Mouse (Mus musculus): ENCODE results near the gene 1700067P10Rik.

The 1700067P10Rik gene

GRCm38 (mm10) chr17:48096321-48096720 is 7.2 kb downstream of the 1700067P10Rik start:
- no peak for DNase-seq (ENCODE audit: low spot score)

- DNase-seq (ENCODE audit: low spot score) = no peak
These were observed 8.1 kb downstream of the 1700067P10Rik start for GRCm38 (mm10) chr17:48097011-48097742.

- no peak for DNase-seq (ENCODE audit: low spot score)
These were observed 8.8 kb downstream of the 1700067P10Rik start for GRCm38 (mm10) chr17:48097743-48098527.

- no peak for DNase-seq (ENCODE audit: low spot score)
These were observed 9.4 kb downstream of the 1700067P10Rik start for GRCm38 (mm10) chr17:48098528-48098890.

GRCm38 (mm10) chr17:48099312-48099711 is 10.2 kb downstream of the 1700067P10Rik start:
- no peak for DNase-seq (ENCODE audit: low spot score)

- DNase-seq (ENCODE audit: low spot score) = peak; percentile 35
These were observed 11.6 kb downstream of the 1700067P10Rik start for GRCm38 (mm10) chr17:48100441-48101417.

- DNase-seq (ENCODE audit: low spot score) = no peak
These were observed 18.2 kb downstream of the 1700067P10Rik start for GRCm38 (mm10) chr17:48107333-48107732.

GRCm38 (mm10) chr17:48107862-48108261 is 18.7 kb downstream of the 1700067P10Rik start:
- DNase-seq (ENCODE audit: low spot score) = no peak

GRCm38 (mm10) chr17:48108520-48108919 is 19.4 kb downstream of the 1700067P10Rik start:
- DNase-seq (ENCODE audit: low spot score) = no peak

GRCm38 (mm10) chr17:48110547-48111287 is 21.6 kb downstream of the 1700067P10Rik start:
- DNase-seq (ENCODE audit: low spot score) = no peak

GRCm38 (mm10) chr17:48118570-48118969 is 29.5 kb downstream of the 1700067P10Rik start:
- no peak for DNase-seq (ENCODE audit: low spot score)

- peak; percentile 47 for DNase-seq (ENCODE audit: low spot score)
These were observed 30.5 kb downstream of the 1700067P10Rik start for GRCm38 (mm10) chr17:48119656-48120055.

GRCm38 (mm10) chr17:48120456-48120855 is 31.3 kb downstream of the 1700067P10Rik start:
- no peak for DNase-seq (ENCODE audit: low spot score)

GRCm38 (mm10) chr17:48132810-48133209 is 43.7 kb downstream of the 1700067P10Rik start:
- no peak for DNase-seq (ENCODE audit: low spot score)

Measured in urinary bladder, postnatal 10 days (tissue).